Mouse (Mus musculus): ENCODE data around the gene Ppp1ca.

Ppp1ca gene

DNA sequence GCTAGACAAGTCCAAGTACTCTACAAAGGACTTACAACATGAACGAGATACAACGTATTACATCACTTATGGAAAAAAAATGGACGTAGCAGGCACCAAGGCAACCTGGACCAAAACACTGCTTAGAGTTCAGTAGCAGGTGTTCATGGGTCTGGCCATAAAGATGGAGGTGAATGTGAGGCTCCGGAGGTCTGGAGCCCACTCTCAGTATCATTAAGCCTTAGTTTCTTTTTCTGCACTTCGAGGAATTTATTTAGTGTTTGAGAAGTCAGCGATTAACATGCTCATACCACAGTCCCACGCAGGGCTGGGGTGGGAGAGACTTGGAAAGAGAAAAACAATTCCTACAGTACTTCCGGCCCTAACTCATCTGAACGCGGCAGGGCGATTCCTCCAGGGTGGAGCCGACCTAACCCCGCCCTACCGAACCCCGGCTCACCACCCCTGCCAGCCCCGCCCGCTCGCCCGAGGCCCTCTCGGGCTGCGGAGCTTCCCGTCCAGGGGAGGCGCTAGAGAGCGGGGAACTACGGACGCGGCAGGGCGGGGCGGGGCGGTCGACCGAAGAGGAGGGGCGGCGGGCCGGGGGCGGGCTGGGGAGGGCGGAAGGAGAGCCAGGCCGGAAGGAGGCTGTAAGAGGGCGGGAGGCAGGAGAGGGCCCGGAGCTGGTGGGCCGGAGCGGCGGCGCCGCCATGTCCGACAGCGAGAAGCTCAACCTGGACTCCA, at the start of gene Ppp1ca:
TSS of gene Ppp1ca (plus strand) at position 538 of the 723 bp plus-strand sequence.
- DNase-seq (ENCODE audit: low read depth, low spot score), result peak; percentile 93

DNA sequence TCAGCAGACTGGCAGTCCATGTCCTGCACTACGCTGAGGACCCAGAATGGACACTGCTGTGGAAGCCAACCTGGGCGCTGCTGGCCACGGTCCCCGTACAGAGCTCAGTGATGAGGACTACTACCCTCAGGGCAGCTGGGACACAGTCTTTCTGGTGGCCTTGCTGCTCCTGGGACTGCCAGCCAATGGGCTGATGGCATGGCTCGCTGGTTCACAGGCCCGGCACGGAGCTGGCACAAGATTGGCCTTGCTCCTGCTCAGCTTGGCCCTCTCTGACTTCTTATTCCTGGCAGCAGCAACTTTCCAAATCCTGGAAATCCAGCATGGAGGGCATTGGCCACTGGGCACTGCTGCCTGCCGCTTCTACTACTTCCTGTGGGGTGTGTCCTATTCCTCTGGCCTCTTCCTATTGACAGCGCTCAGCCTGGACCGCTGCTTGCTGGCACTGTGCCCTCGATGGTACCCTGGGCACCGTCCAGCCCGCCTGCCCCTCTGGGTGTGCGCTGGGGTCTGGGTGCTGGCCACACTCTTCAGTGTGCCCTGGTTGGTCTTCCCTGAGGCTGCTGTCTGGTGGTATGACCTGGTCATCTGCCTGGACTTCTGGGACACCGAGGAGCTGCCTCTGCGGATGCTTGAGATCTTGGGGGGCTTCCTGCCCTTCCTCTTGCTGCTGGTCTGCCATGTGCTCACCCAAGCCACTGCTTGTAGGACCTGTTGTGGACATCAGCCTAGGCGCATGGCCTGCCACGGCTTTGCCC, 49.3 kb upstream of the Ppp1ca start:
- DNase-seq (ENCODE audit: low read depth, low spot score), result no peak

DNA sequence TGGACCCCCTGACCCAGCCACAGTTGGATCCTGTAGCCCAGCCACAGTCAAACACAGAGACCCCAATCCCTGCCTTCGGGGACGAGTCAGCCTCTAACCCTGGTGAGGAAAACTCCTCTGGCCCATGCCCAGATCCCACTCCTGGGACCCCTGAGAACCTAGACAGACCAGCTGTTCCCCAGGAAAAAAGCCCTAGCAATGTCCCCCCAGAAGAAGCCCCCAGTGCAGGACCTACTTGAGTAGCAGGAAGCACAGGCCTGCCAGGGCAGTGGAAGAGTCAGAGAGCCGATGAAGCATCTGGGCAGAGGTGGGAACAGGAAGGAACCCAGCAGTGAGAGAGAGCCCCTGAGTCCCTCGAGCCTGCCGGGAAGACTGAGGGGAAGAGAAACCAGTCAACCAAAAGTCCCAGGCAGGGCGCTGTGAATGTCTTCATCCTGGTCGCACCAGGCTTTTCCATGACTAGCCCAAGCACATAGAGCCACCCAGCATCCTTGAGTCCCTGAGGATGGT, 48.1 kb upstream of the Ppp1ca start, which contains the start of gene Cabp4:
TSS of gene Cabp4 (minus strand) at position 275 of the 510 bp plus-strand sequence.
- no peak for DNase-seq (ENCODE audit: low read depth, low spot score)

DNA sequence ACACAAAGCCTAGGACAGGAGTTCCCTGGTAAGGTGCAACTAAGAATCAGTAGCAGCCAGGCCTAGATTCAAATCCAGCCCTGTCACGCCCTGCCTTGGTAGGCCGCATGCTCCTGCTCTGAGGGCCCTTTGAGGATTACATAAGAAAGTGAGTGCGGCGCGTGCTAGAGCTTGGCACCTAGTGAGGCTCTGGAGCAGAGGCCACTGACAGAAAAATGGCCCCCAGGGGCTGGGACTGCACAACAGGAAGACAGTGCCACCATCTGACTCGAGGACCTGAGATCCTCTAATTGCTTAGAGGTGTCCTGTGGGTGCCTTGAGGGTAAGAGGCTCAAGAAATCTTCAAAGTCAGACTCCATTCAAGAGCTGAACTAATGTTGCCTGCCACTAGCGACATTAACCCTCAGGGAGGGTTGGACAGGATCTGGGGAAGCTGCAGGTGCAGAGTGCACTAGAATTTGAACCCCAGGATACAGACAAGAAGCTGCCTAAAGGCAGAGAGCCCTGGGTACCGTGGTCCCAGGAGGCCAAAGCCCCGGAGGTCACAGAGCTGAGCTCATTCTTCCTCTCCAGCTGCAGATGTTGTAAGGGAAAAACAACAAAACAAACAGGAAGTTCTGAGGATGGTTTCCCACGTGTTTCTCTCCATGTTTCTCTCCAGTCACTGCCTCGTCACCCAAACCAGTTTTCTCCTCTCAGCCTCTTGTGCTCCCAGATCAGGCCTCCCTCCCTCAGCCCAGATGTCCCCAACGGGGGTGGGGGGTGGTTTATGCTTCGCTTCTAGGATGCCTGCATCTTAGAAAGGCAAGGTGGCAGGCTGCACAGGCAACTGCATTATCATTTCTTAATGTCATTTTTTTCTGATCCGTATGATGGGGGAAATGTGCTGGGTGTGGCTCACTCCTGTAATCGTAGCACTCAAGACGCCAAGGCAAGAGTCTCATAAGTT, 47.0 kb upstream of the Ppp1ca start:
- DNase-seq (ENCODE audit: low read depth, low spot score), result no peak

DNA sequence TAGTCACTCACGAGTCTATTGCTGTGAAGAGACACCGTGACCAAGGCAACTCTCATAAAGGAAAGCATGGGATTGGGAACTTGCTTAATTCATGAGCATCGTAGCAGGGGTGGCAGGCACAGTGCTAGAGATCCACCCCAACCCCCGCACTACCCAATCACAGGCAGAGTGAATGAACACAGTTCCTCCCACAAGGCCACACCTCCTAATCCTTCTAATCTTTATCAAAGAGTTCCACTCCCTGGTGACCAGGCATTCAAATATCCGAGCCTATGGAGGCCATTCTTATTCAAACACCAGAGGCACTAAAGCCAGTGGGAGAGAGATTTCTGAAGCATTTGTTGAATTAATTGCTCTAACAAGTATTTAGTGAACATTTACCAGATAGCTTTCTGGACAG, 45.9 kb upstream of the Ppp1ca start:
- DNase-seq (ENCODE audit: low read depth, low spot score), result no peak

DNA sequence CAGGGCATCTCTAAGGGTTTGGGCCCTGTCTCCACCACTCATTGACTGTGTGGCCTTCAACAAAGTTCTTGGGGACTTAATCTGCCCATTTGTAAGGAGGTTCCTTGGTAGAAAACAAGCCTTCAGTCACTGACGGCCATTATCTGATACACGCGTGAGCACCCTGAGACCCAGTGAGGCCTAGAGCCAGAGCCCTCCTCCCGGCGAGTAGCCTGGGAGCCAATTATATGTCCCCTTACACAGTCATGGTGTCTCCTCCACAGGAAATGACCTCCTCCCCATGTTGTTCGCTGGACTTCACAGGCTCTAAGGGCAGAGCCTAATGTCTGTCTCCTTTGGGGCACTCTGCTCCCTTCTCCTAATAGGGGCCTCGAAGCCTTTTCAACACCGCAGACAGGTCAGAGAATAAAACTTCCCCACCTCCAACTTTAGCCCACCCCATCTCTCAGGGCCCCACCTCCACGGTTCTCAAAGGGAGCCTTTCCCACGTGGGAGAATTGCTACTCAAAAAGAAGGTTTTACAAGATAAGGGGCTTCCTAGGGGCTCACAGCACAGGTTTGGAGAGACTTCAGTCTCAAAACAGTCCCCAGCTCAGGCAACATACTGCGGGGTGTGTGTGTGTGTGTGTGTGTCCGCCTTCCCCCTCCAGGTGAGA, 45.4 kb upstream of the Ppp1ca start:
- DNase-seq (ENCODE audit: low read depth, low spot score), result no peak

DNA sequence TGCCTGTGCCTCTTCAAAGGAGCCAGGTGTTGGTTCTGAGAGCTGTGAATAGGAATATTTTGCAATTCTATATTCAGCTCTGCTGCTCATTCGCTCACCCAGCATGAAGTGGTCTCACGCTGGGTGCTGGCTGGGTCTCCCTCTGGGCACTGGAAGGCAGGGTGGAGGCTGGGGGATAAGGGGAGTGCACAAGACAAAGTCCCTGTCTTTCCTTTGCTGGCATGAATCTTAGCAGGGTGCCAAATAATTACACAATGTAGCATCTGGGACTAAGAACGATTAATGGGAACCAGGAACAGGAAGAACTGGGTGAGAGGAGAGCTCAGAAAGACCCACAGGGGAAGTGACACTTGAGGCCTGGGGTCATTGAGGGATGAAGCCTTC, 44.9 kb upstream of the Ppp1ca start:
- no peak for DNase-seq (ENCODE audit: low read depth, low spot score)

DNA sequence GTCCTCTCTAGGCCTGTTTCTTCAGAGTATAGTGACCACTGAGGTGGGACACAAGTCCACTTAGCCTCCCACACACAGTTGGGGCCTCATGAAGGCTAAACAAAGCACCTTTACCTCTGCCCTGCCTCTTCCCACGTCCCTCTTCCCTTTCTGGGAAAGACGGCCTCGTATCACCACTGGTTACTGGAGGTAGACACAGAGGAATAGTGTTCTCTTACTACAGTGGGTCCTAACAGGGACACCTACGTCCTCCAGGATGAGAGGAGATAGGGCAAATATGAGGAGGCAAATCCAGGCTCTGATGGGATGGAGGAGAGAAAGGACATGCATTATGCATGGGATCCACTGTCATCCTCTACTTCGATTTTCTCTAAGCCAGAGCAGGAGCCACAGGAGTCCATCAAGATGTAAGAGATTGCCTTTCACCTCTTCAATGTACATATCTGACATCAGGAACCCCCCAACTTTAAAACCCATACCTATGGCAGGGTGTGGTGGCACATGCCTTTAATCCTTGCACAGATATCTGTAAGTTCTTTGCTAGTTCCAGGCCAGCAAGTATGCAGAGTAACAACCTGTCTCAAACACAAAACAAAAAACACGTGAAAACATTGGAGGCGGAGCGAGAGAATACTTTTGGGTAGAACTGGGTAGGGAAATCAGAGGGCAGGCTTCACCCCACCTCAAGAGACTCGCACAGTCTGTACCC, 43.9 kb upstream of the Ppp1ca start:
- no peak for DNase-seq (ENCODE audit: low read depth, low spot score)

DNA sequence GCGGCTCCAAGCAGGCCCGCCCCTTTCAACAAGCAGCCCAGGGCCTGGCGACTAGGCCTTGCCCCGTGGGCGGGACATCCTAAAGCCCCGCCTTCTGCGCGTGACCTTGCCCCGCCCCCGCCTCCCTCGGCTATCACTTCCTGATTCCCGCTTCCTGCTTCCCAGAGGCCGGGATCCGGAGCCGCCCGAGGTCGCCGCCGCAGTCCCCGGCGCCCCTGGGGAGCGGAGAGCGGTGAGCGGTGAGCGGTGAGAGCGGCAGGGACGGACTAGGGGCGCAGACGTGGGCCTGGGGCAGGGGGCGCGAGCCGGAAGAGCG, 43.4 kb upstream of the Ppp1ca start, which contains the start of gene Coro1b:
TSS of gene Coro1b (plus strand) at position 129 of the 316 bp plus-strand sequence.
- peak; percentile 87 for DNase-seq (ENCODE audit: low read depth, low spot score)

DNA sequence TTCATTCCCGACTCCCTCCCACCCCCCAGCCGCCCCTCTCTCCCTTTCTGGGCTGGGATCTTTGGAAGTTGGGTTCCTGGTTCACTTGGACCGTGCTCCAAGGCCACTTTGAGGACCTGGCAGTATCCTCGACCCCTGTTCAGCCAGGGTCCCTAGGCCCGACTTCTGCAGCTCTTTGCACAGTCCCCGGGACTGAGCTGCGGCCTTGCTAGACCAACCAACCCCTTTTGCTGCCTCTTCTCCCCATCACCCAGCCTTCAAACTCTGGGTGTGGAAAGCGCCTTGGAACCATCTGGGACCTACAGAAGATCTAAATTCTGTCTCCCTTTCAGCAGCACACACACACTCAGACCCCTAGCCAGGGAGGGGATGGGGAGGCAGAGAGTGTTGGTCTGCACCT, 43.0 kb upstream of the Ppp1ca start:
- DNase-seq (ENCODE audit: low read depth, low spot score), result no peak

DNA sequence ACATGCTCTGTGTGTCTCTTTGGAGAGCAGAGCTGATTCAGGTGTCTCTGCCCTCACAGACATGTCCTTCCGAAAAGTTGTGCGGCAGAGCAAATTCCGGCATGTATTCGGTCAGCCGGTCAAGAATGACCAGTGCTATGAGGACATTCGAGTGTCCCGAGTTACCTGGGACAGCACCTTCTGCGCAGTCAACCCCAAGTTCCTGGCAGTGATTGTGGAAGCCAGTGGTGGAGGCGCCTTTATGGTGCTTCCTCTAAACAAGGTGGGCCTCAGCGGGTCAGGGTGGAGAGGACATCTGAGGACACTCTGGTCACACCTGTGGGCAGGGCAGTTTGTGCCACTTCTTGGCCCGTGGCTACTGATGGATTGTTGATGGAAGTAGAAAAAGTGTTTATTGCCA, 42.6 kb upstream of the Ppp1ca start:
- DNase-seq (ENCODE audit: low read depth, low spot score), result no peak

DNA sequence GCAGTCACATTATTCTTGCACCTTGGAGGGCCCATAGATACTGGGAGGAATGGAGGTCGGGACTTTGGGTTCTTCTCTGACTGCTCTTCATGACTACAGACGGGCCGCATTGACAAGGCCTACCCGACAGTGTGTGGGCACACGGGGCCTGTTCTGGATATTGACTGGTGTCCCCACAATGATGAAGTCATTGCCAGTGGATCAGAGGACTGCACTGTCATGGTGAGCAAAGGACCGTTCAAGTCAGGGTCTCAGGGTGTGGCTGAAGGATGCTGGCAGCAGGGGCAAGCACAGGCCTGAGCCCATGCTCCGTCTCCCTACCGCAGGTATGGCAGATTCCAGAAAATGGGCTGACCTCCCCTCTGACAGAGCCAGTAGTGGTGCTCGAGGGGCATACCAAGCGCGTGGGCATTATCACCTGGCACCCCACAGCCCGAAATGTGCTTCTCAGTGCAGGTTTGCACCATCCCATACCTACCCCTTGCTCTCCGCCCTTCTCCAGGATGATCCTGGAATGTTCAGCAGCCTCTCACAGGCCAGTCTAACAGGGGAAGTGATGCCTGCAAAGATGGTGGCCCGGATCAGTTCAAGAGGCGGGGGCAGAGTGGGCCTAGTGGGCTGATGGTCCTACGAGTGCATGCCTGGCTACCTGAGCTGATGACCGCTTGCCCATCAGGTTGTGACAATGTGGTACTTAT, 42.0 kb upstream of the Ppp1ca start:
- DNase-seq (ENCODE audit: low read depth, low spot score), result no peak

DNA sequence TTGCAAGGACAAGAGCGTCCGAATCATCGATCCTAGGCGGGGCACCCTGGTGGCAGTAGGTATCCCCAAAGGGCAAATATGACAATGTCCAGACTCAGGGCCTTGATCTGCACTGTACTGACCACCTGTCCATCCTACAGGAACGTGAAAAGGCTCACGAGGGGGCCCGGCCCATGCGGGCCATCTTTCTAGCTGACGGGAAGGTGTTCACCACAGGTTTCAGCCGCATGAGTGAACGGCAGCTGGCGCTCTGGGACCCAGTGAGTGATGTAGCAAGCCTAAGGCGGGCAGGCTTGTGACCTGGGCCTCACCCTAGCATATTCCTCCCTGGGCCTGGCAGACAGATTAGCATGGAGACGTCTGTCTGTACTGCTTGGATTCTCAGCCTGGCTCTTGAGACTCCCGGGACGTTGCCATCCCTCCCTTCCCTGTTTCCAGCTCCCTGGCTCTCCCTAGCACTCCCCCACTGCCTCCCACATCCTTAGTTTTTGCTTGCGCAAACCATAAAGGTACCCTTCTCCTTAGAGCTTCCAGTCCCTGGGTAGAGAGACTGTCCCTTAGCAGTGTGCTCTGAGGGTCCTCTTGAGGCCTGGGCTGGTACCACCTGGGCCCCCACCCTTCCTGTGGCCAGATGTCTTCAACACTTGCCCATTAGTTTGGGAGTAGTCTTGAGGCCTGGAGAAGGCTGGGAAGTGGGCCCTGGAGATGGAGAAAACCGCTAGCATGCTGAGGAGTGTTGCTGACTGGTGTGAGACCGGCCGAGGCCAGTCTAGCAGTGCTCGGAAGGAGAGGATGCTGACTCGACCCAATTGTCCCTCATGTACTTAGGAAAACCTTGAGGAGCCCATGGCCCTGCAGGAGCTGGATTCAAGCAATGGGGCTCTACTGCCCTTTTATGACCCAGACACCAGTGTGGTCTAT, 41.0 kb upstream of the Ppp1ca start:
- no peak for DNase-seq (ENCODE audit: low read depth, low spot score)

DNA sequence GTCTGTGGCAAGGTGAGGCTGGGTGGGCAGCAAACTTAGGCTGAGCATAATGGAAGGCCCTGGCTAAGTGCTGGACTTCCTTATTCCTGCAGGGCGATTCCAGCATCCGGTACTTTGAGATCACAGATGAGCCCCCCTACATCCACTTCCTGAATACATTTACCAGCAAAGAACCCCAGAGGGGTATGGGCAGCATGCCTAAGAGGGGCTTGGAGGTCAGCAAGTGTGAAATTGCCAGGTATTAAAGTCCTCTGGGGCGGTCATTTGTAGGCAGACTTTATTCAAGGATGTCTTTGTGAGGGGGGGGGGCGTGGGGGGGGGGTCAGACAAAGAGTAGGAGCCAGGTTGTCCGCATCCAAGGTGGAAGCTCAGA, 40.4 kb upstream of the Ppp1ca start:
- no peak for DNase-seq (ENCODE audit: low read depth, low spot score)

DNA sequence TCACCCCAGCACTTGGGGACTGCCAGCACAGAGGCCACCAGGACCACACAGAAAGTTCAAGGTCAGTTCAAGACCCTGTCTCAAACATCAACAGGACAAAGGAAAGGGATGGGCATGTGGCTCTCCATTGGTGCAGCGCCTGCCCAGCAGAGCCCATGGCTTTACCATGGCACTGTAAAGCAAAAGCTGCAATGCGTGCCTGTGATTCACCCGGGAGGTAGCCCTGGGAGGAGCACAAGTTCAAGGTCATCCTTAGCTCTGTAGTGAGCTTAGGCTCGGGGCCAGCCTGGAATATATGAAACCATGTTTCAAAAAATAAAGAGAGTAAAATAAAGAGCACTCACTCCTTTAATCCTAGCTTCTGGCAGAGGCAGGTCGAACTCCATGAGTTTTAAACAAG, 40.0 kb upstream of the Ppp1ca start:
- DNase-seq (ENCODE audit: low read depth, low spot score), result no peak

DNA sequence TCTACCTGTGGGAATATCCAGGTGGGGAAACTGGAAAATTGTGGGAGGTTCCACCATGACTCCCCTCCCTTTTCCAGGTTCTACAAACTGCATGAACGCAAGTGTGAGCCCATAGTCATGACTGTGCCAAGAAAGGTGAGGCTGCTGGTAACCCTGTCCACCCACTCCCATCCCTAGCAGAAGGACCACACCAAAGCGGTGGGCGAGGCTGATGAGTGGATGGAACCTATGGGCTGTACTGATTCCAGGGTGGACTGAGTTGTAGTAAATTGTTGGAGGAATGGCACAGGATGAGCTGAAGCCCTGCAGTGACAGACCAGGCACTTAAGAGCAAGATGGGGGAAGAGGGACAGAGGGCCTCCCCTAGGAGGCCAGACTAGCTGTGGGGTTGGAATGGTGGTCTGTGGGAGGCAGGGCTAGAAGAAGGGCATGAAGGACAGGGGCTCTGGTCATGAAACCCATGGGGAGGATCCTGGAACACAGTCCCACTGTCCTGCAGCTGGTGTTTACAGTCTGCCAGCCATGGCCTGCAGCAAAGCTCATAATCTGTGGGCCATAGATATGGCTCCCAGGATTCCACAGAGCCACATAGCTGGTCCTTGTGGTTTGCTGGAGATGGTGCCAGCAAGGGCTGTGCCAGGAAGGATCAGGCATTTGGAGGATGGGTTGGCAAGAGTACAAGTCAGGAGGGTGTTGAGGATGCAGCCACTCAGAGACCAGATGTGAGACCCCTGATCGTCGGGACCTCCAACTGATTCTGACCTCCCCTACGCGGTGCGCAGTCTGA, 39.2 kb upstream of the Ppp1ca start:
- no peak for DNase-seq (ENCODE audit: low read depth, low spot score)

DNA sequence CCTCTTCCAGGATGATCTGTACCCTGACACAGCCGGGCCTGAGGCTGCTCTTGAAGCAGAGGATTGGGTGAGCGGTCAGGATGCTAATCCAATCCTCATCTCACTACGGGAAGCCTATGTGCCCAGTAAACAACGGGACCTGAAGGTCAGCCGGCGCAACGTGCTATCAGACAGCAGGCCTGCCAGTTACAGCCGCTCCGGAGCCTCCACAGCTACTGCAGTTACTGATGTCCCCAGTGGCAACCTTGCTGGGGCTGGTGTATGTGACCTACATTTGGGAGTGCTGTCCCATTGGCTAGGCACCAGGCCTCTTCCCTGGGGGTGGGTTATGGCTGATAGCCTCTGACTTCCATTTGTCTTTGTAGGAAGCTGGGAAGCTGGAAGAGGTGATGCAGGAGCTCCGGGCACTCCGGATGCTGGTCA, 38.6 kb upstream of the Ppp1ca start, which contains the start of gene Ptprcap:
TSS of gene Ptprcap (plus strand) at position 373 of the 423 bp plus-strand sequence.
- DNase-seq (ENCODE audit: low read depth, low spot score), result no peak

Measured in forelimb bud, embryonic 11.5 days (tissue).